Mouse (Mus musculus) kidney, postnatal 25 days (tissue): ENCODE measurements around the gene Fibp.

Experiments used
- DNase-seq, 2 experiments: peaks; one replicate each; pipeline ENCODE4 v3.0.0; 2021; ENCODE audit warnings: mixed read lengths in 2 of 2

The Fibp gene

GRCm38 (mm10) chr19:5432992-5433852 lies 27.2 kb upstream of the Fibp start:
- DNase-seq = peak; percentile 75 to 78

- no peak for DNase-seq
Observed at GRCm38 (mm10) chr19:5433951-5434350, 26.5 kb upstream of the Fibp start.

- DNase-seq = no peak
Observed at GRCm38 (mm10) chr19:5444371-5444908, 16.0 kb upstream of the Fibp start.

GRCm38 (mm10) chr19:5444954-5445353 lies 15.5 kb upstream of the Fibp start:
- DNase-seq = peak; percentile 44 to 71

GRCm38 (mm10) chr19:5445747-5446146 lies 14.7 kb upstream of the Fibp start:
- no peak for DNase-seq

- peak; percentile 67 to 82 for DNase-seq
Observed at GRCm38 (mm10) chr19:5447515-5448353, 12.7 kb upstream of the Fibp start, which contains the start of gene Fosl1. Gene Fosl1 (plus strand): TSS chr19:5447547.

- DNase-seq = peak in 1 of 2 experiments; percentile 42
Observed at GRCm38 (mm10) chr19:5448354-5449150, 11.9 kb upstream of the Fibp start.

GRCm38 (mm10) chr19:5449673-5450072 lies 10.7 kb upstream of the Fibp start:
- no peak for DNase-seq

- DNase-seq = no peak
Observed at GRCm38 (mm10) chr19:5451766-5452165, 8.6 kb upstream of the Fibp start.

GRCm38 (mm10) chr19:5455037-5455436 lies 5.4 kb upstream of the Fibp start:
- peak in 1 of 2 experiments; percentile 33 for DNase-seq

GRCm38 (mm10) chr19:5455568-5455967 lies 4.8 kb upstream of the Fibp start:
- DNase-seq = peak in 1 of 2 experiments; percentile 37

GRCm38 (mm10) chr19:5456241-5456921 lies 4.0 kb upstream of the Fibp start:
- peak; percentile 48 to 78 for DNase-seq

- peak; percentile 98 for DNase-seq
Observed at GRCm38 (mm10) chr19:5456922-5457745, 3.3 kb upstream of the Fibp start.

GRCm38 (mm10) chr19:5457746-5458442 lies 2.5 kb upstream of the Fibp start, which contains the start of gene Ccdc85b:
Gene Ccdc85b (minus strand): TSS chr19:5457894.
- peak in 1 of 2 experiments; percentile 51 for DNase-seq

GRCm38 (mm10) chr19:5459019-5459418 lies 1.4 kb upstream of the Fibp start:
- DNase-seq = peak; percentile 34 to 63

- DNase-seq = no peak
Observed at GRCm38 (mm10) chr19:5459896-5460295, 519 bp upstream of the Fibp start.

GRCm38 (mm10) chr19:5461411-5461810 lies 996 bp downstream of the Fibp start:
- DNase-seq = no peak

- peak in 1 of 2 experiments; percentile 36 for DNase-seq
Observed at GRCm38 (mm10) chr19:5463212-5463611, 2.8 kb downstream of the Fibp start.

GRCm38 (mm10) chr19:5463791-5464562 lies 3.6 kb downstream of the Fibp start:
- DNase-seq = peak; percentile 60 to 82
